In the genomic region with DNA sequence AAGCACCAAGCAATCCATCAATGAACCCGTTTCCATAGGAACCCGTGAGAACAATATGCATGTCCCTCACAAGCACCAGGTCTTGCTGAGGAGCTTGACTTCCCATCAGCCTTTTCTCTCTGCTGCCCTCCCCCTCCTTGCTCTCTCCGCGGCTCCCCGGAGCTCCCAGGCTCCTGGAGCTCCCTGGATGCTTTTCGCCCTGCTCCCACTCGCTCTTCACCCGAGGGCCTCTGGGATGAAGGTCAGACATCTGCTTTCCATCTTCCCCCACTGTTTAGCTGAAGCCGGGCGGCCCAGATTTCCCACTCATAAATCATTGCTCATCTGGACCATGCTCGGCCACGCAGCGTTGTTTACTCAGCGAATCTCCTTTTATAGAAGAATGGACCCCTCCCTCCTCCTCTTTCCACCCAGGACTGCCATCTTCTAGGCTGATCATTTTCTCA, we compare ENCODE assay signal across 9 mouse cellular contexts.
DNase-seq lines count a peak whose midpoint lies in the region; ATAC-seq lines count a peak whose summit lies in the region.
"Had no signal": no experiment of that assay in that cellular context is flagged by ENCODE, and none has a peak within 500 bp of the region (broad histone marks: within the 10 kb centered on the region; RNA-seq: fewer than 3 reads in every experiment).

No protein-coding gene starts in this region.

- peak overlapping the region; percentile 33 for H3K4me3 ChIP-seq in hindbrain, embryonic 13.5 days
- peak overlapping the region; percentile 11; the same call in 1 of the 2 replicates for H3K4me3 ChIP-seq in midbrain, embryonic 11.5 days (ENCODE audit: low read depth, low read length)

- peaks cover 28% of the 10 kb centered on the region for H3K4me1 ChIP-seq in hindbrain, embryonic 13.5 days (replicated peaks)
- peaks cover 12% of the 10 kb centered on the region for H3K4me1 ChIP-seq in midbrain, embryonic 11.5 days (ENCODE audit: control insufficient read depth, insufficient read depth, low read length)

- no peaks in the 10 kb centered on the region for H3K36me3 ChIP-seq in hindbrain, embryonic 13.5 days
- H3K36me3 ChIP-seq in midbrain, embryonic 11.5 days (ENCODE audit: control insufficient read depth, insufficient read depth, low read length): no peaks in the 10 kb centered on the region
- H3K36me3 ChIP-seq: G1E had no signal

- peak; percentile 76 for DNase-seq in 3T3-L1 (ENCODE audit: low read depth, low spot score)
- DNase-seq in brain, adult 2 months (ENCODE audit: low read depth, low spot score): peak; percentile 77
- DNase-seq in gastrocnemius, adult 18-20 months (ENCODE audit: low spot score): peak; percentile 62
- peak; percentile 44 for DNase-seq in left cerebral cortex, adult 11 months (ENCODE audit: low spot score)
- peak; percentile 96 for DNase-seq in midbrain, embryonic 11.5 days (ENCODE audit: low spot score, missing footprints)
- peak; percentile 46 for DNase-seq in right cerebral cortex, postnatal 4 days
- DNase-seq in spleen, postnatal 4 days (ENCODE audit: low spot score in 2 of 2): no peak

- H3K4me2 ChIP-seq in hindbrain, embryonic 13.5 days: peak overlapping the region; percentile 59
- H3K4me2 ChIP-seq in midbrain, embryonic 11.5 days: peak overlapping the region; percentile 37

- peak overlapping the region; percentile 65 for H3K9ac ChIP-seq in hindbrain, embryonic 13.5 days
- peak overlapping the region; percentile 48 for H3K9ac ChIP-seq in midbrain, embryonic 11.5 days (ENCODE audit: low read length)

- WGBS in hindbrain, embryonic 13.5 days: 4% methylated on average over 14 of the region's 14 CpGs
- 18% methylated on average over 14 of the region's 14 CpGs for WGBS in midbrain, embryonic 11.5 days

- H3K27ac ChIP-seq in hindbrain, embryonic 13.5 days: peak overlapping the region; percentile 94
- peak overlapping the region; percentile 75 for H3K27ac ChIP-seq in midbrain, embryonic 11.5 days (ENCODE audit: low read depth, low read length)

- ATAC-seq in hindbrain, embryonic 13.5 days (ENCODE audit: low FRiP score): peak; percentile 90
- peak; percentile 95 for ATAC-seq in midbrain, embryonic 11.5 days (ENCODE audit: low FRiP score)

- no peaks in the 10 kb centered on the region for H3K27me3 ChIP-seq in hindbrain, embryonic 13.5 days
- H3K27me3 ChIP-seq in midbrain, embryonic 11.5 days (ENCODE audit: control insufficient read depth, insufficient read depth, low read length): no peaks in the 10 kb centered on the region

- no peaks in the 10 kb centered on the region for H3K9me3 ChIP-seq in hindbrain, embryonic 13.5 days
- H3K9me3 ChIP-seq in midbrain, embryonic 11.5 days (ENCODE audit: control insufficient read depth, low read length): no peaks in the 10 kb centered on the region

Comparison
In these comparisons a context has a peak if more than half of its experiments do, and no peak if none do; other contexts are left out.
1. DNase-seq: peak in 3T3-L1 (single experiment), brain, adult 2 months (single experiment), gastrocnemius, adult 18-20 months (single experiment), left cerebral cortex, adult 11 months (single experiment), midbrain, embryonic 11.5 days (single experiment) and right cerebral cortex, postnatal 4 days (single experiment); none in spleen, postnatal 4 days (0 of 2).